Mouse (Mus musculus): ENCODE measurements around the gene Ginm1. TPM values are rescaled to one million over a fixed set of nuclear protein-coding genes. Genes with fewer than 3 reads are reported as not detected.

The Ginm1 gene
- total and polyA plus RNA-seq, 2 experiments from 2014 or later, result 26.4 to 107 TPM

DNA sequence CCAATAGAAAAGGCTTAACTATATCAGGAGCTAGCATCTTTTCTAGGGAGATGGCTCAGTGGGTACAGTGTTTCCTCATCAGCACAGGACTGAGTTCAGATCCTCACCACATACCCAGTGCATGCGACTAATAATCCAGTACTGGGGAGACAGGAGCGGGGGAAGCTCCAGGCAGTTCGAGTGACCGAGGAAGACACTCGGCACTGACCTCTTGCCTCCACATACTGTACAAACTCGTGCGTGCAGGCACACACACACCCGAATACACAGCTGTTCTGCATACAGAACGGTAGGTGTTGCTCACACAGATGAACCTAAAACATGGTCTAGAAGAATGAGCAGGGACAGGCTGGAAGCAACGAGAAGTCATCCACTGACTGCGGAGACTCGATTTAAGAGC, 29.4 kb upstream of the Ginm1 start:
- Histone ChIP-seq H3K4me2 (ENCODE audit: low read depth, low read length) (no peak overlapping the region), H3K9me3 (replicated peaks; ENCODE audit: control insufficient read depth, low read length) (no peaks in the 10 kb centered on the region), H3K27me3 (ENCODE audit: control insufficient read depth, insufficient read depth, low read length) (no peaks in the 10 kb centered on the region), H3K4me1 (ENCODE audit: control insufficient read depth, insufficient read depth) (no peaks in the 10 kb centered on the region), H3K4me3 (ENCODE audit: low read depth, low read length) (no peak overlapping the region), H3K9ac (replicated peaks; ENCODE audit: low read depth, low read length) (no peak overlapping the region), H3K27ac (ENCODE audit: low read depth) (no peak overlapping the region), H3K36me3 (replicated peaks; ENCODE audit: control insufficient read depth, insufficient read depth, low read length) (peaks cover 42% of the 10 kb centered on the region)
- 96% methylated on average over 12 of the region's 12 CpGs for WGBS
- DNase-seq (ENCODE audit: low spot score), result no peak
- TF ChIP-seq CTCF (IDR thresholded peaks at IDR 0.05; ENCODE audit: low read depth) (no peak), EP300 (IDR thresholded peaks at IDR 0.05; ENCODE audit: low read depth) (no peak)
- ATAC-seq (ENCODE audit: insufficient read depth, low read depth), result no peak

- peaks cover 55% of the 10 kb centered on the region for H3K36me3 ChIP-seq (replicated peaks; ENCODE audit: control insufficient read depth, insufficient read depth, low read length)
- H3K4me1 ChIP-seq (ENCODE audit: control insufficient read depth, insufficient read depth), result no peaks in the 10 kb centered on the region
- no peaks in the 10 kb centered on the region for H3K27me3 ChIP-seq (ENCODE audit: control insufficient read depth, insufficient read depth, low read length)
- DNase-seq (ENCODE audit: low spot score) (no peak), ATAC-seq (ENCODE audit: insufficient read depth, low read depth) (no peak)
- H3K9me3 ChIP-seq (replicated peaks; ENCODE audit: control insufficient read depth, low read length), result no peaks in the 10 kb centered on the region
- no peak overlapping the region for H3K4me3 ChIP-seq (ENCODE audit: low read depth, low read length)
- H3K9ac ChIP-seq (replicated peaks; ENCODE audit: low read depth, low read length), result no peak overlapping the region
- WGBS, result 89% methylated on average over 5 of the region's 5 CpGs
- H3K27ac ChIP-seq (ENCODE audit: low read depth), result no peak overlapping the region
- H3K4me2 ChIP-seq (ENCODE audit: low read depth, low read length), result no peak overlapping the region
- TF ChIP-seq EP300 (IDR thresholded peaks at IDR 0.05; ENCODE audit: low read depth) (no peak), CTCF (IDR thresholded peaks at IDR 0.05; ENCODE audit: low read depth) (no peak)
Observed at GRCm38 (mm10) chr10:7820171-7820570, 27.5 kb upstream of the Ginm1 start.

DNA sequence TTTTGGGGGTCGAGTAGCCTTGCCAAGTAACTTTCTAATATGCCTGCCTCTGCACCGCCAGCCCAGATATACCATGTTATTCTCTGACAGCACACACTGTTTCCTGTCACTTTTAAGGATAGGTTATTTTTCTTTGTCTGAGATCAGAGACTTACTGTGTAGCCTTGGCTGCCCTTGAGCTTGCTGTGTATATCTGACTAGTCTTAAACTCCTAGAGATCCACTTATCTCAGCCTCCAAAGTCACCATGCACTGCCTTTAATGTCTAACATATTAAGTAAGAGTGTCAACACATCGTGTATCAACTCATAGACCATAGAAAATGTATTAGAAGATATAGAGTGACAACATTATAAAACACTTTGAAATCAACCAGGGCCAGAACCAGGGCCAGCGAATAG, 27.0 kb upstream of the Ginm1 start:
- H3K27ac ChIP-seq (ENCODE audit: low read depth), result no peak overlapping the region
- no peak overlapping the region for H3K9ac ChIP-seq (replicated peaks; ENCODE audit: low read depth, low read length)
- no peaks in the 10 kb centered on the region for H3K9me3 ChIP-seq (replicated peaks; ENCODE audit: control insufficient read depth, low read length)
- ATAC-seq (ENCODE audit: insufficient read depth, low read depth) (no peak), DNase-seq (ENCODE audit: low spot score) (no peak)
- TF ChIP-seq CTCF (IDR thresholded peaks at IDR 0.05; ENCODE audit: low read depth) (no peak), EP300 (IDR thresholded peaks at IDR 0.05; ENCODE audit: low read depth) (no peak)
- peaks cover 55% of the 10 kb centered on the region for H3K36me3 ChIP-seq (replicated peaks; ENCODE audit: control insufficient read depth, insufficient read depth, low read length)
- no peaks in the 10 kb centered on the region for H3K4me1 ChIP-seq (ENCODE audit: control insufficient read depth, insufficient read depth)
- no peak overlapping the region for H3K4me3 ChIP-seq (ENCODE audit: low read depth, low read length)
- no peaks in the 10 kb centered on the region for H3K27me3 ChIP-seq (ENCODE audit: control insufficient read depth, insufficient read depth, low read length)
- 74% methylated on average over 4 of the region's 4 CpGs for WGBS
- no peak overlapping the region for H3K4me2 ChIP-seq (ENCODE audit: low read depth, low read length)

DNA sequence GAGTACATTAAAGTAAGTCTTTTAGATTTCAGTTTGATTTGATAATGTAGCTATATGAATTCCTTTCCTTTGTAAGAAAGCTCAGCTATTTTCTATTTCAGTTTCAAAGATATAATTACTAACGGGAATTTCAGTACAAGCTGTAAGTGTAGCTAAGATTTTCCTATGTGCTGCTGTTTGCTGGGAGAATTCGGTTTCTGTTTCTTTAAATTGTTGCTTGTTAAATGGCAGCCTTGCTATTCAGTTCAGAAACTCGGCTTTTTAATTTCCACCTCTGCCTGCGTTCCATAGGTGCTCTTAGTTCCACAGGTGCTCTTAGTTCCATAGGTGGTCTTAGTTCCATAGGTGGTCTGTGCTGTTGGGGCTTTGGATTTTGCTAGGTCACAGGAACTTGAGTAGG, 26.5 kb upstream of the Ginm1 start:
- no peak overlapping the region for H3K9ac ChIP-seq (replicated peaks; ENCODE audit: low read depth, low read length)
- H3K4me1 ChIP-seq (ENCODE audit: control insufficient read depth, insufficient read depth), result no peaks in the 10 kb centered on the region
- no peak overlapping the region for H3K27ac ChIP-seq (ENCODE audit: low read depth)
- H3K4me2 ChIP-seq (ENCODE audit: low read depth, low read length), result no peak overlapping the region
- no peak for TF ChIP-seq CTCF (IDR thresholded peaks at IDR 0.05; ENCODE audit: low read depth)
- no peak for TF ChIP-seq EP300 (IDR thresholded peaks at IDR 0.05; ENCODE audit: low read depth)
- no peak overlapping the region for H3K4me3 ChIP-seq (ENCODE audit: low read depth, low read length)
- DNase-seq (ENCODE audit: low spot score) (no peak), ATAC-seq (ENCODE audit: insufficient read depth, low read depth) (no peak)
- peaks cover 58% of the 10 kb centered on the region for H3K36me3 ChIP-seq (replicated peaks; ENCODE audit: control insufficient read depth, insufficient read depth, low read length)
- H3K9me3 ChIP-seq (replicated peaks; ENCODE audit: control insufficient read depth, low read length), result no peaks in the 10 kb centered on the region
- 87% methylated on average over 4 of the region's 4 CpGs for WGBS
- H3K27me3 ChIP-seq (ENCODE audit: control insufficient read depth, insufficient read depth, low read length), result no peaks in the 10 kb centered on the region

- TF ChIP-seq EP300 (IDR thresholded peaks at IDR 0.05; ENCODE audit: low read depth) (no peak), CTCF (IDR thresholded peaks at IDR 0.05; ENCODE audit: low read depth) (no peak)
- H3K27me3 ChIP-seq (ENCODE audit: control insufficient read depth, insufficient read depth, low read length), result no peaks in the 10 kb centered on the region
- H3K4me1 ChIP-seq (ENCODE audit: control insufficient read depth, insufficient read depth), result no peaks in the 10 kb centered on the region
- no peak overlapping the region for H3K27ac ChIP-seq (ENCODE audit: low read depth)
- H3K4me2 ChIP-seq (ENCODE audit: low read depth, low read length), result no peak overlapping the region
- WGBS, result 86% methylated on average over 4 of the region's 4 CpGs
- H3K9ac ChIP-seq (replicated peaks; ENCODE audit: low read depth, low read length), result no peak overlapping the region
- peaks cover 60% of the 10 kb centered on the region for H3K36me3 ChIP-seq (replicated peaks; ENCODE audit: control insufficient read depth, insufficient read depth, low read length)
- H3K4me3 ChIP-seq (ENCODE audit: low read depth, low read length), result no peak overlapping the region
- ATAC-seq (ENCODE audit: insufficient read depth, low read depth) (no peak), DNase-seq (ENCODE audit: low spot score) (no peak)
- H3K9me3 ChIP-seq (replicated peaks; ENCODE audit: control insufficient read depth, low read length), result no peaks in the 10 kb centered on the region
Observed at GRCm38 (mm10) chr10:7818676-7819075, 26.1 kb upstream of the Ginm1 start.

- DNase-seq (ENCODE audit: low spot score) (no peak), ATAC-seq (ENCODE audit: insufficient read depth, low read depth) (no peak)
- TF ChIP-seq CTCF (IDR thresholded peaks at IDR 0.05; ENCODE audit: low read depth) (no peak), EP300 (IDR thresholded peaks at IDR 0.05; ENCODE audit: low read depth) (no peak)
- Histone ChIP-seq H3K27me3 (ENCODE audit: control insufficient read depth, insufficient read depth, low read length) (no peaks in the 10 kb centered on the region), H3K9ac (replicated peaks; ENCODE audit: low read depth, low read length) (no peak overlapping the region), H3K9me3 (replicated peaks; ENCODE audit: control insufficient read depth, low read length) (no peaks in the 10 kb centered on the region), H3K4me1 (ENCODE audit: control insufficient read depth, insufficient read depth) (no peaks in the 10 kb centered on the region), H3K36me3 (replicated peaks; ENCODE audit: control insufficient read depth, insufficient read depth, low read length) (peaks cover 64% of the 10 kb centered on the region), H3K27ac (ENCODE audit: low read depth) (no peak overlapping the region), H3K4me2 (ENCODE audit: low read depth, low read length) (no peak overlapping the region), H3K4me3 (ENCODE audit: low read depth, low read length) (no peak overlapping the region)
- 49% methylated on average over 2 of the region's 2 CpGs for WGBS
Observed at GRCm38 (mm10) chr10:7816476-7816875, 23.9 kb upstream of the Ginm1 start.
